Mouse (Mus musculus): ENCODE data around the gene Lsm2.
"Not testable (repeated sequence)": the region's sequence is repeated elsewhere in the genome, so short reads cannot be mapped to it uniquely, and the experiment has no call there.

DNA sequence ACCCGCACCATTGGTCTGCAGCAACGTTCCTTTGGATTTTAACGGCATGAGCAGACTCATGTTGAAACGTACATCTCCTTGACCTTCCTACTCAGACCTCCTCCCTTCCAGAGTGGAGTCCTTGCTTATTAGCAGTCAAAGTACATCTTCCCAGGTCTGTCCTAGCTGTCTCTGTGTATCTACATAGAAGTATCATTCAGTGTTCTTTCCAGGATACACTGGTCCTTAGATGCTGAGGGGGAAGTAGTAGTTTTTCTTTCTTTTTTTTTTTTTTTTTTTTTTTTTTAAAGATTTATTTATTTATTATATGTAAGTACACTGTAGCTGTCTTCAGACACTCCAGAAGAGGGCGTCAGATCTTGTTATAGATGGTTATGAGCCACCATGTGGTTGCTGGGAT lies 24.2 kb downstream of the Lsm2 start:
- not testable (repeated sequence) for TF ChIP-seq CTCF (IDR thresholded peaks at IDR 0.05; ENCODE audit: borderline replicate concordance, extremely low read depth, insufficient read depth, insufficient read length); POLR2A (IDR thresholded peaks at IDR 0.05; ENCODE audit: borderline replicate concordance, extremely low read depth, insufficient read depth, insufficient read length, poor library complexity, severe bottlenecking)
